Mouse (Mus musculus) MEL (cell line): ENCODE results near the gene Kirrel2. TPM values are rescaled to one million over a fixed set of nuclear protein-coding genes. Genes with fewer than 3 reads are reported as not detected.
A peak's percentile ranks its signal among the peaks of the same experiment; 100 is the strongest.

ENCODE experiments used
- DNase-seq: peaks from one replicate; pipeline ENCODE4 v3.0.0; 2011; ENCODE audit warnings: low read depth, low spot score
- H3K27ac ChIP-seq: 2 replicates; pipeline ENCODE4 v1.5.1; 2012; ENCODE audit warnings: low read depth, mild to moderate bottlenecking, control low read depth, low read length, moderate library complexity; ENCODE audit not compliant: control insufficient read depth
- H3K27me3 ChIP-seq, 2 experiments: fragments of 150-350 bp in 1 of 2; sonication (generic) in 1 of 2; 2 replicates each; pipeline ENCODE4 v1.6.1; 2012; ENCODE audit warnings: low read length in 2 of 2, mild to moderate bottlenecking in 2 of 2, improper control_type of control experiment in 1 of 2, moderate library complexity in 1 of 2; ENCODE audit not compliant: insufficient read depth in 2 of 2, control insufficient read depth in 1 of 2
- H3K36me3 ChIP-seq, 2 experiments: 2 replicates each; pipeline ENCODE4 v1.6.1; 2012 to 2014; ENCODE audit warnings: low read length in 2 of 2, improper control_type of control experiment in 1 of 2, inconsistent platforms in 1 of 2, mild to moderate bottlenecking in 1 of 2; ENCODE audit not compliant: insufficient read depth in 2 of 2, control insufficient read depth in 1 of 2
- H3K4me1 ChIP-seq, 2 experiments: fragments of 150-350 bp in 1 of 2; sonication (generic) in 1 of 2; 2 replicates each; pipeline ENCODE4 v1.6.1; 2012; ENCODE audit warnings: low read length in 2 of 2, improper control_type of control experiment in 1 of 2, mild to moderate bottlenecking in 1 of 2; ENCODE audit not compliant: insufficient read depth in 2 of 2, control insufficient read depth in 1 of 2
- H3K4me3 ChIP-seq, 2 experiments: fragments of 150-350 bp in 1 of 2; sonication (generic) in 1 of 2; 2 replicates each; pipeline ENCODE4 v1.5.1; 2012; ENCODE audit warnings: low read depth in 2 of 2, low read length in 2 of 2, mild to moderate bottlenecking in 2 of 2, moderate library complexity in 2 of 2, control low read depth in 1 of 2, improper control_type of control experiment in 1 of 2; ENCODE audit not compliant: control insufficient read depth in 1 of 2, insufficient read depth in 1 of 2
- H3K79me2 ChIP-seq: 2 replicates; pipeline ENCODE4 v1.6.1; 2012; ENCODE audit warnings: mild to moderate bottlenecking, low read length, moderate library complexity; ENCODE audit not compliant: control insufficient read depth, poor library complexity, insufficient read depth
- H3K9ac ChIP-seq: 2 replicates; pipeline ENCODE4 v1.6.1; 2012; ENCODE audit warnings: low read depth, mild to moderate bottlenecking, control low read depth, low read length, moderate library complexity; ENCODE audit not compliant: control insufficient read depth, poor library complexity, severe bottlenecking
- H3K9me3 ChIP-seq: fragments of 150-350 bp; sonication (generic); replicated peaks from 2 replicates; pipeline ENCODE4 v1.6.1; 2012; ENCODE audit warnings: mild to moderate bottlenecking, low read length, improper control_type of control experiment, moderate library complexity; ENCODE audit not compliant: insufficient read depth
- CHD1 ChIP-seq: IDR thresholded peaks from 2 replicates; pipeline ENCODE4 v1.6.1; 2012; ENCODE audit warnings: low read depth, mild to moderate bottlenecking, inconsistent platforms, low read length, improper control_type of control experiment
- EP300 ChIP-seq, 2 experiments: IDR thresholded peaks; 2 replicates each; pipeline ENCODE4 v1.6.1; 2011; ENCODE audit warnings: improper control_type of control experiment in 2 of 2, low read length in 2 of 2, low read depth in 1 of 2, mild to moderate bottlenecking in 1 of 2
- GABPA ChIP-seq: IDR thresholded peaks from 2 replicates; pipeline ENCODE4 v1.6.1; 2012; ENCODE audit warnings: low read depth, mild to moderate bottlenecking, inconsistent platforms, low read length, improper control_type of control experiment, moderate library complexity
- HCFC1 ChIP-seq: IDR thresholded peaks from 2 replicates; pipeline ENCODE4 v1.6.1; 2012; ENCODE audit warnings: low read depth, mild to moderate bottlenecking, inconsistent platforms, low read length, improper control_type of control experiment, moderate library complexity
- JUND ChIP-seq: IDR thresholded peaks from 2 replicates; pipeline ENCODE4 v1.6.1; 2011; ENCODE audit warnings: low read depth, mild to moderate bottlenecking, improper control_type of control experiment, low read length
- KAT2A ChIP-seq: conservative IDR thresholded peaks from 2 replicates; pipeline ENCODE4 v1.6.1; 2012; ENCODE audit warnings: low read depth, low read length, improper control_type of control experiment, inconsistent platforms
- MAX ChIP-seq: IDR thresholded peaks from 2 replicates; pipeline ENCODE4 v1.6.1; 2011; ENCODE audit warnings: low read length, improper control_type of control experiment
- MAZ ChIP-seq: IDR thresholded peaks from 2 replicates; pipeline ENCODE4 v1.6.1; 2012; ENCODE audit warnings: low read depth, mild to moderate bottlenecking, inconsistent platforms, low read length, improper control_type of control experiment
- MEF2A ChIP-seq: IDR thresholded peaks from 2 replicates; pipeline ENCODE4 v1.6.1; 2014; ENCODE audit warnings: low read depth, mild to moderate bottlenecking, inconsistent platforms, low read length, improper control_type of control experiment; ENCODE audit not compliant: poor library complexity, insufficient replicate concordance, severe bottlenecking; ENCODE audit errors: extremely low read depth
- MXI1 ChIP-seq: IDR thresholded peaks from 2 replicates; pipeline ENCODE4 v1.6.1; 2011; ENCODE audit warnings: mild to moderate bottlenecking, low read depth, low read length, improper control_type of control experiment
- MYB ChIP-seq: IDR thresholded peaks from 2 replicates; pipeline ENCODE4 v1.6.1; 2011; ENCODE audit warnings: mild to moderate bottlenecking, low read depth, low read length, improper control_type of control experiment
- MYC ChIP-seq: IDR thresholded peaks from 2 replicates; pipeline ENCODE4 v1.6.1; 2011; ENCODE audit warnings: low read depth, mild to moderate bottlenecking, low read length, improper control_type of control experiment, moderate library complexity
- NELFE ChIP-seq: IDR thresholded peaks from 2 replicates; pipeline ENCODE4 v1.6.1; 2011; ENCODE audit warnings: low read depth, low read length, improper control_type of control experiment
- POLR2A ChIP-seq, 2 experiments: IDR thresholded peaks; 2 replicates each; pipeline ENCODE4 v1.6.1; 2011 to 2012; ENCODE audit warnings: low read length in 2 of 2, mild to moderate bottlenecking in 2 of 2, control low read depth in 1 of 2, improper control_type of control experiment in 1 of 2, low read depth in 1 of 2, moderate library complexity in 1 of 2; ENCODE audit not compliant: control insufficient read depth in 1 of 2, insufficient read depth in 1 of 2, poor library complexity in 1 of 2
- POLR2AphosphoS2 ChIP-seq: IDR thresholded peaks from 2 replicates; pipeline ENCODE4 v1.6.1; 2011; ENCODE audit warnings: low read length, improper control_type of control experiment
- POLR2AphosphoS5 ChIP-seq: IDR thresholded peaks from 2 replicates; pipeline ENCODE4 v1.6.1; 2012; ENCODE audit warnings: low read depth, borderline replicate concordance, mild to moderate bottlenecking, inconsistent platforms, low read length, moderate library complexity, mixed read lengths
- SIN3A ChIP-seq: IDR thresholded peaks from 2 replicates; pipeline ENCODE4 v1.6.1; 2012; ENCODE audit warnings: low read length, improper control_type of control experiment, inconsistent platforms
- TAL1 ChIP-seq: IDR thresholded peaks from 2 replicates; pipeline ENCODE4 v1.6.1; 2012; ENCODE audit warnings: mild to moderate bottlenecking, inconsistent platforms, low read length, moderate library complexity, mixed read lengths
- TBP ChIP-seq: IDR thresholded peaks from 2 replicates; pipeline ENCODE4 v1.8.0; 2011; ENCODE audit warnings: low read depth, low read length, improper control_type of control experiment
- USF2 ChIP-seq, 2 experiments: IDR thresholded peaks; 2 replicates each; pipeline ENCODE4 v1.6.1; 2011 to 2012; ENCODE audit warnings: improper control_type of control experiment in 2 of 2, low read length in 2 of 2, borderline replicate concordance in 1 of 2, inconsistent platforms in 1 of 2, low read depth in 1 of 2, mild to moderate bottlenecking in 1 of 2; ENCODE audit not compliant: insufficient read depth in 1 of 2
- ZC3H11A ChIP-seq: IDR thresholded peaks from 2 replicates; pipeline ENCODE4 v1.6.1; 2012; ENCODE audit warnings: low read depth, mild to moderate bottlenecking, inconsistent platforms, low read length, improper control_type of control experiment
- ZKSCAN1 ChIP-seq: IDR thresholded peaks from 2 replicates; pipeline ENCODE4 v1.6.1; 2012; ENCODE audit warnings: low read depth, mild to moderate bottlenecking, inconsistent platforms, low read length, improper control_type of control experiment, moderate library complexity
- ZMIZ1 ChIP-seq: IDR thresholded peaks from 2 replicates; pipeline ENCODE4 v1.6.1; 2012; ENCODE audit warnings: low read depth, mild to moderate bottlenecking, inconsistent platforms, low read length, improper control_type of control experiment, moderate library complexity
- ZNF384 ChIP-seq: IDR thresholded peaks from 2 replicates; pipeline ENCODE4 v1.6.1; 2012; ENCODE audit warnings: low read depth, mild to moderate bottlenecking, inconsistent platforms, low read length, improper control_type of control experiment
- polyA plus RNA-seq, 2 experiments: library from polyadenylated mRNA; stranded (reverse) in 1 of 2; unstranded in 1 of 2; fragments of >175 nt in 1 of 2; fragments of >200 nt in 1 of 2; gene quantifications; 2 replicates each; pipeline versions ENCODE4 v1.2.1 to v1.2.4; 2012; ENCODE audit warnings: low replicate concordance in 2 of 2, low read depth in 1 of 2; ENCODE audit not compliant: insufficient read length in 2 of 2, insufficient read depth in 1 of 2, missing spikeins in 1 of 2
- total RNA-seq: library from RNA; depleted of rRNA; stranded (reverse); fragments of 300-350 nt; gene quantifications from 2 replicates; pipeline ENCODE4 v1.2.3, GENCODE M21; 2012

Kirrel2 gene
- total and polyA plus RNA-seq, 3 experiments, result not detected

GRCm38 (mm10) chr7:30421175-30421889, 36.2 kb downstream of the Kirrel2 start, which contains the start of gene Nfkbid (continued):
- no peak for TF ChIP-seq POLR2AphosphoS5
- peak; percentile 69 for TF ChIP-seq MXI1
- no peak for TF ChIP-seq ZKSCAN1
- TF ChIP-seq USF2 (IDR thresholded peaks at IDR 0.05; ENCODE audit: borderline replicate concordance in 1 of 2, insufficient read depth in 1 of 2, low read depth in 1 of 2, low read length in 2 of 2), result no peak
- peak; percentile 94 for TF ChIP-seq ZMIZ1
- TF ChIP-seq NELFE, result peak; percentile 90
- peak; percentile 67 for TF ChIP-seq TBP
- TF ChIP-seq ZNF384, result no peak
- TF ChIP-seq MEF2A, result no peak
- peak; percentile 63 to 90 for TF ChIP-seq POLR2A (IDR thresholded peaks at IDR 0.05; ENCODE audit: control insufficient read depth in 1 of 2, insufficient read depth in 1 of 2, low read depth in 1 of 2, low read length in 2 of 2, poor library complexity in 1 of 2)
- TF ChIP-seq EP300 (IDR thresholded peaks at IDR 0.05; ENCODE audit: low read depth in 1 of 2, low read length in 2 of 2), result no peak
- TF ChIP-seq POLR2AphosphoS2, result peak; percentile 84; the same call in 1 of the 2 replicates
- TF ChIP-seq ZC3H11A, result no peak
- TF ChIP-seq TAL1, result no peak
- TF ChIP-seq KAT2A, result no peak
- TF ChIP-seq CHD1, result no peak
- TF ChIP-seq JUND, result no peak
- peak; percentile 56; the same call in 1 of the 2 replicates for TF ChIP-seq MAZ
- no peak; the same call in none of the 2 replicates for TF ChIP-seq SIN3A
- no peak for TF ChIP-seq MYB
- peak; percentile 66 for TF ChIP-seq HCFC1

GRCm38 (mm10) chr7:30420673-30421072, 36.8 kb downstream of the Kirrel2 start:
- Histone ChIP-seq H3K27me3 (no peaks in the 10 kb centered on the region), H3K36me3 (peaks cover 1 to 19% of the 10 kb centered on the region in 2 experiments; a peak in 2 of 4 replicates), H3K9ac (peak overlapping the region; percentile 73), H3K4me1 (peaks cover 0 to 28% of the 10 kb centered on the region in 2 experiments; a peak in 3 of 4 replicates), H3K27ac (peak overlapping the region; percentile 92), H3K9me3 (no peaks in the 10 kb centered on the region), H3K79me2 (peaks cover 21% of the 10 kb centered on the region), H3K4me3 (peak overlapping the region; percentile 75 to 77)
- peak; percentile 50 for DNase-seq
- no peak for TF ChIP-seq MAZ
- TF ChIP-seq GABPA, result no peak
- TF ChIP-seq MYC, result peak; percentile 81; the same call in 1 of the 2 replicates
- peak; percentile 71 for TF ChIP-seq MAX
- no peak for TF ChIP-seq ZMIZ1
- TF ChIP-seq USF2 (IDR thresholded peaks at IDR 0.05; ENCODE audit: borderline replicate concordance in 1 of 2, insufficient read depth in 1 of 2, low read depth in 1 of 2, low read length in 2 of 2), result no peak
- TF ChIP-seq MXI1, result peak; percentile 46; the same call in 1 of the 2 replicates
